Mouse (Mus musculus) heart, embryonic 11.5 days (tissue): ENCODE data around the gene Tead3. TPM values are rescaled to one million over a fixed set of nuclear protein-coding genes. Genes with fewer than 3 reads are reported as not detected.

ENCODE experiments used
- ATAC-seq: fragments of 200-750 bp; cut with Nextera tagmentation; replicated peaks from 2 replicates; pipeline ENCODE4 v1.8.0; 2017; ENCODE audit warnings: moderate library complexity; ENCODE audit not compliant: insufficient number of reproducible peaks, low FRiP score, low TSS enrichment
- H3K27ac ChIP-seq: fragments of 300-500 bp; sonication (generic); 2 replicates; pipeline ENCODE4 v1.5.1; 2014; ENCODE audit warnings: mild to moderate bottlenecking, low read depth, low read length
- H3K27me3 ChIP-seq: fragments of 300-500 bp; sonication (generic); 2 replicates; pipeline ENCODE4 v1.6.1; 2014; ENCODE audit warnings: mild to moderate bottlenecking, low read length, mixed read lengths; ENCODE audit not compliant: control insufficient read depth, insufficient read depth
- H3K36me3 ChIP-seq: fragments of 300-500 bp; sonication (generic); 2 replicates; pipeline ENCODE4 v1.6.1; 2014; ENCODE audit warnings: mild to moderate bottlenecking, low read length, moderate library complexity, mixed read lengths; ENCODE audit not compliant: control insufficient read depth, insufficient read depth
- H3K4me1 ChIP-seq: fragments of 300-500 bp; sonication (generic); 2 replicates; pipeline ENCODE4 v1.6.1; 2014; ENCODE audit warnings: low read length; ENCODE audit not compliant: control insufficient read depth, insufficient read depth
- H3K4me2 ChIP-seq: fragments of 300-500 bp; sonication (generic); 2 replicates; pipeline ENCODE4 v1.6.1; 2014; ENCODE audit warnings: mild to moderate bottlenecking, moderate library complexity
- H3K4me3 ChIP-seq: fragments of 300-500 bp; sonication (generic); 2 replicates; pipeline ENCODE4 v1.5.1; 2014; ENCODE audit warnings: low read depth, low read length
- H3K9ac ChIP-seq: fragments of 300-500 bp; sonication (generic); 2 replicates; pipeline ENCODE4 v1.6.1; 2014; ENCODE audit warnings: mild to moderate bottlenecking, low read depth, low read length, moderate library complexity
- H3K9me3 ChIP-seq: fragments of 300-500 bp; sonication (generic); replicated peaks from 2 replicates; pipeline ENCODE4 v1.6.1; 2016; ENCODE audit warnings: low read length; ENCODE audit not compliant: control insufficient read depth
- WGBS: fragments of 180-500 bp; shearing (Covaris S2); extraction: QIAGEN DNeasy Blood & Tissue Kit; methylation state at CpG from one replicate; pipeline ENCODE4 v1.1.7; 2014; ENCODE audit not compliant: insufficient replicate concordance; 5-methylcytosine and 5-hydroxymethylcytosine counted together
- polyA plus RNA-seq: library from polyadenylated mRNA; unstranded; fragments of >200 nt; fragmentation: Nextera tagmentation; extraction: Ambion mirVana; gene quantifications from 2 replicates; pipeline ENCODE4 v1.2.1, GENCODE M21; 2014

The Tead3 gene
- polyA plus RNA-seq, 1 experiment from 2014 or later, result 7.5 TPM

DNA sequence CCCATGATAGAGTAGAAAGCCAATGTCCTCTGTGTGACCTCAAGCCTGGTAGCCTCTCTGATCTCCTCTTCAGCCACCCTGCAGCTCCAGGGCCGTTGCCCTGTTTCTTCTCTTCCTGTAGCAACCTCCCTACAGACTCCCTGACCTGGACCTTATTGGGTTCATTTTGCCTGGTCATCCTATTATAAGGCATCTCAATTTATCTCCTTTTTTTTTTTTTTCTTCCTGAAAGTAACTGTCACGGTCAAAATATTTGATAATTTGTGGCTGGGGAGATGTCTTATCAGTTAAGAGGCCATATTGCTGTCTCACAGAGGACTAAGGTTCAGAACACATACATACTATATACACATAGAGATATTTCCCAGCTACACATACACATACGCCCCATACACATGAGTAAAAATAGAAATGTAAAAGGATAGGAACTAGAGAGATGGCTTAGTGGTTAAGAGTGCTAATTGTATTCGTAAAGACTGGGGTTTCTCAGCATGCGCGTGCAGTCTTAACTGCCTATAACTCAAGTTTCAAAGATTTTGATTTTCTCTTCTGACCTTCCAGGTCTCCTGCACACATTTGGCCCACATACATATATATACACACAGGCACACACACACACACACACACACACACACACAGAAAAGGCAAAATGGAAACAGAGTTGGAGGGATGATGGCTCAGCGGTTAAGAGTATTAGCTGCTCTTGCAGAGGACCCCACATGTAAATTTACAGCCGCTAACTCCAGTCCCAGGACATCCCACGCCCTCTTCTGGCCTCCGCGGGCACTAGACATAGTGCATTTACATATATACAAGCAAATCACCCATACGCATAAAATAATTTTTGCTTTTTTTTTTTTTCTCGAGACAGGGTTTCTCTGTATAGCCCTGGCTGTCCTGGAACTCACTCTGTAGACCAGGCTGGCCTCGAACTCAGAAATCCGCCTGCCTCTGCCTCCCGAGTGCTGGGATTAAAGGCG, 38.1 kb downstream of the Tead3 start:
- ATAC-seq, result no peak
- H3K36me3 ChIP-seq, result peaks cover 4% of the 10 kb centered on the region; the same call in 1 of the 2 replicates
- H3K27ac ChIP-seq, result no peak overlapping the region; the same call in 1 of the 2 replicates
- peaks cover 7% of the 10 kb centered on the region for H3K4me1 ChIP-seq
- H3K27me3 ChIP-seq, result no peaks in the 10 kb centered on the region
- WGBS, result 22% methylated on average over 17 of the region's 17 CpGs
- peak overlapping the region; percentile 89 for H3K4me2 ChIP-seq
- H3K9me3 ChIP-seq, result no peaks in the 10 kb centered on the region
- H3K9ac ChIP-seq, result peak overlapping the region; percentile 84; the same call in 1 of the 2 replicates
- peak overlapping the region; percentile 82 for H3K4me3 ChIP-seq

- Histone ChIP-seq H3K9ac (no peak overlapping the region), H3K27ac (no peak overlapping the region), H3K4me2 (no peak overlapping the region), H3K36me3 (peaks cover 4% of the 10 kb centered on the region; the same call in 1 of the 2 replicates), H3K9me3 (no peaks in the 10 kb centered on the region), H3K4me3 (no peak overlapping the region), H3K27me3 (no peaks in the 10 kb centered on the region), H3K4me1 (peaks cover 7% of the 10 kb centered on the region)
- WGBS, result 69% methylated on average over 5 of the region's 5 CpGs
- no peak for ATAC-seq
Measured at GRCm38 (mm10) chr17:28311366-28312132, 39.1 kb downstream of the Tead3 start.

GRCm38 (mm10) chr17:28310831-28311230, 39.8 kb downstream of the Tead3 start:
- Histone ChIP-seq H3K27me3 (no peaks in the 10 kb centered on the region), H3K27ac (no peak overlapping the region), H3K36me3 (no peaks in the 10 kb centered on the region), H3K9ac (no peak overlapping the region), H3K4me1 (peaks cover 7% of the 10 kb centered on the region), H3K4me2 (no peak overlapping the region), H3K4me3 (no peak overlapping the region), H3K9me3 (no peaks in the 10 kb centered on the region)
- 74% methylated on average over 3 of the region's 3 CpGs for WGBS
- ATAC-seq, result no peak

GRCm38 (mm10) chr17:28308297-28309195, 42.1 kb downstream of the Tead3 start:
- Histone ChIP-seq H3K36me3 (no peaks in the 10 kb centered on the region), H3K27me3 (no peaks in the 10 kb centered on the region), H3K27ac (no peak overlapping the region), H3K4me1 (no peaks in the 10 kb centered on the region), H3K9me3 (no peaks in the 10 kb centered on the region), H3K4me2 (peak overlapping the region; percentile 44), H3K4me3 (no peak overlapping the region), H3K9ac (no peak overlapping the region)
- no peak for ATAC-seq
- 11% methylated on average over 18 of the region's 18 CpGs for WGBS

DNA sequence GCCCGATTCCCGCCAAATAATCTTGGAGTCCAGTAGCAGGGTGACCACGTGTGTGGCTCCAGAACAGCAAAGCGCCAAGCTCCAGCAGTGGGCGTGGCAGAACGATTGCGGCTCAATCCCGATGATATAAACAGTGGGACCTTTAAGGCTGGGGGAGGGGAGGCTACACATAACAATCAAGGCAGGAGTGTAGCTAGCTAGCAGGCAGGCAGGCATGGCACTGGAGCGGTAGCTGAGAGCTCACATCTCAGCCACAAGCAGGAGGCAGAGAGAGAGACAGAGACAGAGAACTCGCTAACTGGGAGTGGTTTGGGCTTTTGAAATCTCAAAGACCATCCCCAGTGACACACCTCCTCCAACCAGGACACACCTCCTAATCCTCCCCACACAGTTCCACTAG, 45.4 kb downstream of the Tead3 start:
- H3K4me1 ChIP-seq, result no peaks in the 10 kb centered on the region
- H3K9me3 ChIP-seq, result no peaks in the 10 kb centered on the region
- 53% methylated on average over 10 of the region's 10 CpGs for whole genome bisulfite sequencing
- H3K27me3 ChIP-seq, result no peaks in the 10 kb centered on the region
- ATAC-seq, result no peak
- no peak overlapping the region for H3K27ac ChIP-seq
- no peaks in the 10 kb centered on the region for H3K36me3 ChIP-seq
- H3K9ac ChIP-seq, result no peak overlapping the region
- H3K4me2 ChIP-seq, result no peak overlapping the region
- no peak overlapping the region for H3K4me3 ChIP-seq

- H3K36me3 ChIP-seq, result no peaks in the 10 kb centered on the region
- no peak overlapping the region for H3K4me3 ChIP-seq
- no peak overlapping the region for H3K27ac ChIP-seq
- no peak for ATAC-seq
- no peak overlapping the region for H3K9ac ChIP-seq
- H3K4me1 ChIP-seq, result peaks cover 4% of the 10 kb centered on the region; the same call in 1 of the 2 replicates
- H3K27me3 ChIP-seq, result no peaks in the 10 kb centered on the region
- WGBS, result 43% methylated on average over 3 of the region's 3 CpGs
- no peaks in the 10 kb centered on the region for H3K9me3 ChIP-seq
- no peak overlapping the region for H3K4me2 ChIP-seq
Measured at GRCm38 (mm10) chr17:28300850-28301249, 49.8 kb downstream of the Tead3 start.

DNA sequence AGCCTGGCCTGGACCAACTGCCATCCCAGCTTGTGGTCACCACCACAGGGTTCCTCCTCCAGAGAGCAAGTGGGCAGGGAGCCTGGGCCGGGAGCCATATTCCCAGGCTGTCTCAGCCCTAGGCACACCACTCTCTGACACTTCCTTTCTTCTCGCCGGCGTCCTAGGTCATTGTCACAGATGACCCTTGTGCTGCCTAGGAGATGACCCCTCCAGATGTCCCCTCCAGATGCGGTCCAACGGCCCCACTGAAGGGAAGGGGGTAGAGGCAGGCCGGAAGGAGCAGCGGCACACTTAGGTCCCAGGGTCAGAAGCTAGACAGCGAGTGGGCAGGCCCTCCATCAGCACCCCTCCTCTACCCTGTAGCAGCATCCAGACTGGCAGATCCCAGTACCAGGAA, 50.3 kb downstream of the Tead3 start:
- no peak overlapping the region; the same call in 1 of the 2 replicates for H3K9ac ChIP-seq
- peak; percentile 19; the same call in 1 of the 2 replicates for ATAC-seq

More for the DNA sequence above, 50.3 kb downstream of the Tead3 start:
- WGBS, result 58% methylated on average over 9 of the region's 9 CpGs
- peaks cover 4% of the 10 kb centered on the region; the same call in 1 of the 2 replicates for H3K4me1 ChIP-seq
- H3K4me2 ChIP-seq, result no peak overlapping the region
- H3K36me3 ChIP-seq, result no peaks in the 10 kb centered on the region
- no peaks in the 10 kb centered on the region for H3K9me3 ChIP-seq
- no peak overlapping the region for H3K27ac ChIP-seq
- H3K27me3 ChIP-seq, result no peaks in the 10 kb centered on the region
- no peak overlapping the region for H3K4me3 ChIP-seq
